Mouse (Mus musculus) hindbrain, embryonic 11.5 days (tissue): ENCODE measurements around the gene Mrpl1. TPM values are rescaled to one million over a fixed set of nuclear protein-coding genes. Genes with fewer than 3 reads are reported as not detected.

Source experiments
- ATAC-seq: fragments of 200-750 bp; cut with Nextera tagmentation; 2 replicates; pipeline ENCODE4 v1.8.0; 2017; ENCODE audit warnings: mild to moderate bottlenecking, moderate TSS enrichment, moderate library complexity; ENCODE audit not compliant: low FRiP score
- DNase-seq: peaks from one replicate; pipeline ENCODE4 v3.0.0-alpha.2; 2015; ENCODE audit warnings: low spot score
- H3K27ac ChIP-seq: fragments of 300-500 bp; sonication (generic); 2 replicates; pipeline ENCODE4 v1.5.1; 2014; ENCODE audit warnings: mild to moderate bottlenecking, low read depth, low read length
- H3K27me3 ChIP-seq: fragments of 300-500 bp; sonication (generic); 2 replicates; pipeline ENCODE4 v1.6.1; 2014; ENCODE audit warnings: mild to moderate bottlenecking, low read length, moderate library complexity, mixed read lengths; ENCODE audit not compliant: control insufficient read depth, insufficient read depth
- H3K36me3 ChIP-seq: fragments of 300-500 bp; sonication (generic); 2 replicates; pipeline ENCODE4 v1.6.1; 2014; ENCODE audit warnings: mild to moderate bottlenecking, low read length, moderate library complexity, mixed read lengths; ENCODE audit not compliant: control insufficient read depth, insufficient read depth
- H3K4me1 ChIP-seq: fragments of 300-500 bp; sonication (generic); replicated peaks from 2 replicates; pipeline ENCODE4 v1.6.1; 2014; ENCODE audit warnings: low read length, mixed read lengths; ENCODE audit not compliant: control insufficient read depth, insufficient read depth
- H3K4me2 ChIP-seq: fragments of 300-500 bp; sonication (generic); replicated peaks from 2 replicates; pipeline ENCODE4 v1.6.1; 2014; ENCODE audit warnings: mild to moderate bottlenecking, low read depth, low read length
- H3K4me3 ChIP-seq: fragments of 300-500 bp; sonication (generic); 2 replicates; pipeline ENCODE4 v1.5.1; 2014; ENCODE audit warnings: low read depth, low read length
- H3K9ac ChIP-seq: fragments of 300-500 bp; sonication (generic); 2 replicates; pipeline ENCODE4 v1.6.1; 2014; ENCODE audit warnings: low read depth, low read length
- H3K9me3 ChIP-seq: fragments of 300-500 bp; sonication (generic); 2 replicates; pipeline ENCODE4 v1.6.1; 2016; ENCODE audit warnings: low read length; ENCODE audit not compliant: control insufficient read depth
- WGBS: fragments of 180-500 bp; shearing (Covaris S2); extraction: QIAGEN DNeasy Blood & Tissue Kit; methylation state at CpG from one replicate; pipeline ENCODE4 v1.1.7; 2014; 5-methylcytosine and 5-hydroxymethylcytosine counted together
- polyA plus RNA-seq: library from polyadenylated mRNA; unstranded; fragments of >200 nt; fragmentation: Nextera tagmentation; extraction: Ambion mirVana; gene quantifications from 2 replicates; pipeline ENCODE4 v1.2.1, GENCODE M21; 2014

The Mrpl1 gene
- 21.3 and 25.7 TPM in 2 replicates for polyA plus RNA-seq

- H3K27ac ChIP-seq, result peak within 1 kb of the TSS; percentile 19
- peak; percentile 77 for ATAC-seq
- no peaks in the 10 kb centered on the region for H3K27me3 ChIP-seq
- H3K9me3 ChIP-seq, result no peaks in the 10 kb centered on the region
- WGBS, result 2% methylated on average over 17 of the region's 17 CpGs
- no peaks in the 10 kb centered on the region for H3K36me3 ChIP-seq
- peak within 1 kb of the TSS; percentile 71 for H3K4me2 ChIP-seq
- H3K9ac ChIP-seq, result peak within 1 kb of the TSS; percentile 82
- peak; percentile 59 for DNase-seq
- peak within 1 kb of the TSS; percentile 76 for H3K4me3 ChIP-seq
- H3K4me1 ChIP-seq, result 0 out of 2 replicates have a peak, but pooled peaks cover 2% of the 10 kb centered on the region
These were observed at the start of gene Mrpl1 for GRCm38 (mm10) chr5:96209459-96209858. Mrpl1 (plus strand) TSS chr5:96209493.

DNA sequence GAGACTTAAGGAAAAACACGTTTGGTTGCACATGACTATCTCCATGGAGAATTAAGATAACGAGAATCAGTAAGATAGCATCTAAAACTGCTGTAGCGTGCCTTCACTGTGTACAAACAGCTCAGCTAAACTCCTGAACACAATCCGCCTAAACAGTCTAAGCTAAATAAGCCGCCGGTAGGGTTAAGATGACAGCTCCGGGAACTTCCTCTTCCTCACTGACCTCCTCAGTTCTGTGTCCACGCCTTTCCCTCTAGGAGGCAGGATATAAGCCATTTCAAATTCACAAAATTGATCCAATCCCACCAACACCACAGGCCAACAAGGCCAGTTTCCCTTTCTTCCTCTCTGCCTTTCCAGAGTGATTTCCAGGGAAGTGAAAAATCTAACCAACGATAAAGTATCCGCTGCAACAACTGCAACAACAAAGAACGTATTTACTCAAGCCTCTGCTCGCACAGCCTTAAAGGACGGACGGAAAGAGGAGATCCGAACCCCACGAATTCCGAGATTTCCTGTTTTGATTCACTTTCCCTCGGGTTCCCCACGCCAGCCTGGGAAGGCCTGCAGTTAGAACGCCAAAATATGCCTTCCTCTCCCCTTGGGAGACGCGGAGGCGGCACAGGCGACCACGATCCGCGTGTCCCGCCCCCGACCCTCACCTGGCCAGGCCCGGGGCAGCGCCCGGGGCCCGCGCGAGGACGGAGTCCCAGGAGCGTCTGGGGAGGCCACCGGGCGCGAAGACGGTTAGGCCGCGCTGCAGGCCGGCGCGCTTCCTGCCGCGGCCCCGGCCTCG lies 48.6 kb upstream of the Mrpl1 start:
- Histone ChIP-seq H3K9me3 (no peaks in the 10 kb centered on the region), H3K4me1 (no peaks in the 10 kb centered on the region), H3K9ac (peak overlapping the region; percentile 98), H3K36me3 (no peaks in the 10 kb centered on the region), H3K27me3 (no peaks in the 10 kb centered on the region), H3K4me2 (peak overlapping the region; percentile 68), H3K4me3 (peak overlapping the region; percentile 83), H3K27ac (peak overlapping the region; percentile 98)
- WGBS, result under 1% methylated on average over 45 of the region's 50 CpGs
- DNase-seq, result peak; percentile 54
- ATAC-seq, result peak; percentile 13; the same call in 1 of the 2 replicates

- Histone ChIP-seq H3K27ac (peak overlapping the region; percentile 98), H3K36me3 (no peaks in the 10 kb centered on the region), H3K4me2 (peak overlapping the region; percentile 68), H3K4me1 (no peaks in the 10 kb centered on the region), H3K9me3 (no peaks in the 10 kb centered on the region), H3K27me3 (no peaks in the 10 kb centered on the region), H3K4me3 (peak overlapping the region; percentile 83), H3K9ac (peak overlapping the region; percentile 98)
- ATAC-seq (peak; percentile 47), DNase-seq (peak; percentile 69)
- WGBS, result 0% methylated on average over 28 of the region's 45 CpGs
These were observed 48.1 kb upstream of the Mrpl1 start for GRCm38 (mm10) chr5:96161263-96161577.

DNA sequence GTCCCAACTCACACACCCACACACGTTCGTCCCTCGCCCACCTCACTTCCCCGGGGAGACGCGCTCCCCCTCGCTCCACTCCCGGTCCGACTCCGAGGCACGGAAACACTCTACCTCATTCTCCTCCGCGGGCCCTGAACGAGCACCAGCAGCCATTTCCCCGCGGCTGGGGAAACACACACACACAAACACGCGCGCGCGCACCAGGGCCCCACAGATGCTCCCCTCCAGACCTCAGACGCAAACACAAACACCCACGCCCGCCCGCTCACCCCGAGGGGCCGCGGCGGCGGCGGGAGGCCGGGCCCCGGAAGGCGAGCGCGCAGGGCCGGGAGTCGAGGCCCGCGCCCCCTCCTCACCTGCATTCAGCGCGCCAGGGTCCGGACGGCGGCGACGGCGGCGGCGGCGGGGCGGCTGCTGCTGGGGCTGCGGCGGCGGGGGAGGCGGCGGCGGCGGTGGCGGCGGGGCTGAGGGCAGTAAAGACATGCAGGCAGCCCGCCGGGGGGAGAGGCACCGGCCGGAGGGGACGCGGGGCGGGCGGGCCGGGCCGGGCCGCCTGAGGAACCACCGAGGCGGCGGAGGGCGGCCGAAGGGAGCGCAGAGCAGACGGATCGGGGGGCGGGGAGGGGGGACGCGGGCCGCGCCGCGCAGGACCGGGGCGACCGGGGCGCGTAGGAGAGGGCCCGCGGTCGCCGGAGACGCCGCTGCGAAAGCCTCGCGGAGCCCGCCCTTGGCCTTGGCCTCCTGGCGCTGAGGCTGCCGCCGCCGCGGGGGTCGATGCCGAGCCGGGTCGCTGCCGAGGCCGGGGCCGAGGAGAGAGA lies 47.5 kb upstream of the Mrpl1 start:
- no peaks in the 10 kb centered on the region for H3K4me1 ChIP-seq
- H3K9me3 ChIP-seq, result no peaks in the 10 kb centered on the region
- peak overlapping the region; percentile 98 for H3K9ac ChIP-seq
- peak overlapping the region; percentile 98 for H3K27ac ChIP-seq
- H3K27me3 ChIP-seq, result no peaks in the 10 kb centered on the region
- peak overlapping the region; percentile 83 for H3K4me3 ChIP-seq
- WGBS, result 0% methylated on average over 55 of the region's 114 CpGs
- DNase-seq, result peak; percentile 69
- peak overlapping the region; percentile 68 for H3K4me2 ChIP-seq
- no peaks in the 10 kb centered on the region for H3K36me3 ChIP-seq
- ATAC-seq, result peak; percentile 68

DNA sequence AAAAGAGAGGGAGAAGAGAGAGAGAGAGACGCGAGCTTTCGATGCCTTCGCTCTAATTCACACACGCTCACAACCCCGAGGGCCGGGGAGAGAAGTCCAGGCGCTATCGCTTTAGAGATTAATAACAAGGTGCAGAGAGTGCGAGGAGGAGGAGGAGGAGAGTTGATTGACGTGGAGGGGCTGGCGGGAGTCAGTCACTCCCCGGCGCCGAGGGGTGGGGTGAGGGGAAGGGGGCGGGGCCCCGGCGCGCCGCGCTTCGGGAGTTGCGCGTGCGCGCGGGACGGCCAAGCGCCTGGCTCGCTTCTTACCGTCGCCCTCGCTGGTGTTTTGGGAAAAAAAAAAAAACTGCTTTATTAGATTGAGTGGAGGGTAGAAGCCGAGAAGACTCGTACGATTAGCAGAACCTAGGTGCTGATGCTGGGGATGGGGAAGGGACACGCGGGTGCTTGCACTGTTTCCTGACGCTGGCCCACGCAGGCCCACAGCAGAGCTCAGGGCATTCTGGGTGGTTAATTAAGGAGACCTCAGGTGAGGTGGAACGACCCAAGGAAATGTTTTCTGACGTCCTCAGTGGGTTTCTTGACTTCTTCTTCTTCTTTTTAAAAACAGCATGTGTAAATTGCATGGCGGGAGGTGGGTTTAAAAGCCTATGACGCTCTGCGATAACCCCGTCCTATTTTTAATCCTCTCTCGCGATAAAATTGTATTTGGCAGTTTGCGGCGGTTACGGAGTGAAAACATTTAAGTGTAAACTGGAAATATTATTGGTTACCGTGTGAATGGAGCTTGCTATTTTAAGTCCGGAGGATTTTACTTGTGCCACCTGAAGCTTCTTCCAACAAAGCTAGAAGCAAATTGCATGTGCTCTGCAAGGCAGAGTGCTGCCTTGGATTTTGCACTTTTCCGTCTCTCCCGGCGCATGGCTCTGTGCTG lies 46.6 kb upstream of the Mrpl1 start:
- Histone ChIP-seq H3K9me3 (no peaks in the 10 kb centered on the region), H3K4me1 (no peaks in the 10 kb centered on the region), H3K36me3 (no peaks in the 10 kb centered on the region), H3K27me3 (no peaks in the 10 kb centered on the region), H3K4me2 (peak overlapping the region; percentile 68), H3K9ac (peak overlapping the region; percentile 98), H3K27ac (peak overlapping the region; percentile 98), H3K4me3 (peak overlapping the region; percentile 83)
- ATAC-seq, result peak; percentile 89
- under 1% methylated on average over 55 of the region's 56 CpGs for WGBS
- peak; percentile 93 for DNase-seq

GRCm38 (mm10) chr5:96163396-96164020 lies 45.8 kb upstream of the Mrpl1 start:
- DNase-seq, result no peak
- no peak overlapping the region for H3K27ac ChIP-seq
- H3K4me3 ChIP-seq, result peak overlapping the region; percentile 83
- no peaks in the 10 kb centered on the region for H3K27me3 ChIP-seq
- WGBS, result 0% methylated on average over 1 of the region's 1 CpGs
- no peak for ATAC-seq
- peak overlapping the region; percentile 98; the same call in 1 of the 2 replicates for H3K9ac ChIP-seq
- H3K36me3 ChIP-seq, result no peaks in the 10 kb centered on the region
- H3K9me3 ChIP-seq, result no peaks in the 10 kb centered on the region
- no peaks in the 10 kb centered on the region for H3K4me1 ChIP-seq
- H3K4me2 ChIP-seq, result peak overlapping the region; percentile 68

GRCm38 (mm10) chr5:96164021-96164411 lies 45.3 kb upstream of the Mrpl1 start, which contains the start of gene Cnot6l:
Cnot6l (minus strand) TSS chr5:96164171.
- WGBS, result 46% methylated on average over 5 of the region's 5 CpGs
- H3K27ac ChIP-seq, result no peak within 1 kb of the TSS
- no peaks in the 10 kb centered on the region for H3K27me3 ChIP-seq

DNA sequence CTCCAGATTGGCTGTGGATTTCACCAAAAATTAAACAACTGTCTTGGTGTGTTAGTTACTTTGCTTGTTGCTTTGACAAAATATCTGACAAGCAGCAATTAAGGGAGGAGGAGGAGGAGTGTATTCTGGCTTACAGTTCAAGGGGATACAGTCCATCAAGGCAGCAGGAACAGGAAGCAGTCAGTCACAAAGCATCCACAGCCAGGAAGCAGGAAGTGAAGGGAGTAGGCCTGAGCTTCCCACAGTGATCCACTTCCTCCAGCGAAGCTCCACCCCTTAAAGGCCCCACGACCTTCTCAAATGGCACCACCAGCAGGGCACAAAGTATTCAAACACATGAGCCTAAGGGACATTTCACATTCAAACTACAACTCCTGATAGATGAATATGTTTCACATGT lies 42.5 kb upstream of the Mrpl1 start:
- Histone ChIP-seq H3K4me1 (no peaks in the 10 kb centered on the region), H3K4me3 (no peak overlapping the region), H3K4me2 (no peak overlapping the region), H3K27me3 (no peaks in the 10 kb centered on the region), H3K36me3 (no peaks in the 10 kb centered on the region), H3K9ac (no peak overlapping the region), H3K27ac (no peak overlapping the region), H3K9me3 (no peaks in the 10 kb centered on the region)
- no peak for ATAC-seq
- 75% methylated on average over 2 of the region's 2 CpGs for WGBS
- no peak for DNase-seq

More at GRCm38 (mm10) chr5:96164021-96164411, 45.3 kb upstream of the Mrpl1 start, which contains the start of gene Cnot6l:
- DNase-seq (peak; percentile 18), ATAC-seq (no peak)
- Histone ChIP-seq H3K4me2 (peak within 1 kb of the TSS; percentile 68), H3K9me3 (no peaks in the 10 kb centered on the region), H3K4me3 (peak within 1 kb of the TSS; percentile 83), H3K4me1 (no peaks in the 10 kb centered on the region), H3K9ac (peak within 1 kb of the TSS; percentile 98), H3K36me3 (no peaks in the 10 kb centered on the region)
